Mouse (Mus musculus): ENCODE results near the gene Zfp597.

DNA sequence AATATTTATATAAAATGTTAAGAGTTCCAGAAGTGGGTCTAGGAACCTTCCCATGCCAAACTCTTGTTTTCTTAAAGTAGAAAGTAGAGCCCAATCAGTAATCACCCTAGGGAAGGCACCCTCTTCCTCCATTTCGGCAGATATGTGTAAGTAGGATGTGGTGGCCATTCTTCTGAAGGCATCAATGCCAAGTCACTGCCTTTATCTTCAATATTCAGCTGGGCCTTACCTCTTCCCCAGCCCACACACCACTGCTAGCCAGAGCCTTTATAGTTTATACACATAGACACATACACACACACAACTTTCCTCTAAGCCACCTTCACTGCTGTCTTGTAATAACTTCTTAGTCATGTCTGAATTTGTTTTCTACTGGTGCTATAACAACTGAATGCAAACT is 28.6 kb downstream of the Zfp597 start:
- TF ChIP-seq POLR2A (IDR thresholded peaks at IDR 0.05; ENCODE audit: insufficient read depth, low read length) (no peak), CTCF (IDR thresholded peaks at IDR 0.05; ENCODE audit: low read depth, low read length) (no peak)

Data from ES-Bruce4 (cell line).